In the genomic region with DNA sequence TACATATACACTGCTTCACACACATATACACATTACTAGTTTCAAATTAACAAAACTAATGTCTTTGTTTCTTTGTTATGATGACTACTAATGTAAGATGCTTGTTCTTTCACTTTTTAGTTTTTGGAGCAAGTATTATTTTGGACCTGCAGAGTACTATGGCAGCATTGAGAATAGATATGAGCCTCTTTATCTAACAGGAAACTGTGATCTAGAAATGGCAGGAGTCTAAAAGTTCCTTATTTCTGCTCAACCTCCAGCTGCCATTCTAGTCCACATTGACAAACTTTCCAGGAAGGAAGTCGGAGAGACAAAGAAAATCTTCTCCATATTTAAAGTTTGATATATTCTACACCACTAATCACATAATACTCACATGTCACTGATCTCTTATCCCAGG, we compare ENCODE assay signal across 33 mouse cellular contexts.
"Had no signal": no experiment of that assay in that cellular context is flagged by ENCODE, and none has a peak within 500 bp of the region (broad histone marks: within the 10 kb centered on the region; RNA-seq: fewer than 3 reads in every experiment).

No protein-coding gene starts in this region.

- H3K27ac ChIP-seq: heart, embryonic 13.5 days; heart, embryonic 15.5 days; hindbrain, embryonic 10.5 days; hindbrain, embryonic 12.5 days; hindbrain, embryonic 13.5 days; hindbrain, embryonic 14.5 days; hindbrain, embryonic 15.5 days; hindbrain, postnatal 0 days; intestine, embryonic 15.5 days; kidney, embryonic 15.5 days; kidney, postnatal 0 days; layer of hippocampus, adult 2 months; left cerebral cortex, adult 2 months had no signal

- DNase-seq: heart, postnatal 14 days; heart, postnatal 36 days; heart, postnatal 4 days; kidney, adult 11 months; kidney, adult 18-20 months; kidney, adult 2 months; kidney, adult 8-10 months; kidney, adult 9 months; kidney, postnatal 10 days; kidney, postnatal 14 days; kidney, postnatal 25 days; kidney, postnatal 36 days; kidney, postnatal 4 days; layer of hippocampus, adult 9-11 months; layer of hippocampus, postnatal 36 days had no signal

- H3K4me1 ChIP-seq: heart, embryonic 12.5 days; heart, embryonic 13.5 days; heart, embryonic 15.5 days; hindbrain, embryonic 10.5 days; hindbrain, embryonic 12.5 days; hindbrain, embryonic 13.5 days; hindbrain, embryonic 15.5 days; intestine, embryonic 15.5 days; kidney, embryonic 15.5 days had no signal

- H3K9me3 ChIP-seq: heart, embryonic 12.5 days; heart, embryonic 13.5 days; heart, embryonic 15.5 days; hindbrain, embryonic 10.5 days; hindbrain, embryonic 12.5 days; hindbrain, embryonic 13.5 days; hindbrain, embryonic 15.5 days; intestine, embryonic 15.5 days; kidney, embryonic 15.5 days had no signal

- H3K9ac ChIP-seq: heart, embryonic 12.5 days; heart, embryonic 13.5 days; heart, embryonic 15.5 days; hindbrain, embryonic 12.5 days; hindbrain, embryonic 13.5 days; hindbrain, embryonic 14.5 days; hindbrain, embryonic 15.5 days; intestine, embryonic 15.5 days; kidney, embryonic 15.5 days had no signal

- H3K36me3 ChIP-seq: heart, embryonic 12.5 days; heart, embryonic 13.5 days; heart, embryonic 15.5 days; hindbrain, embryonic 10.5 days; hindbrain, embryonic 12.5 days; hindbrain, embryonic 13.5 days; hindbrain, embryonic 15.5 days; intestine, embryonic 15.5 days; kidney, embryonic 15.5 days had no signal

- ATAC-seq: hindbrain, embryonic 16.5 days; hindbrain, postnatal 0 days; inflammation-experienced regulatory T-cells, adult 6 months; intestine, embryonic 15.5 days; intestine, embryonic 16.5 days; intestine, postnatal 0 days had no signal

- H3K4me3 ChIP-seq: heart, embryonic 12.5 days; heart, embryonic 13.5 days; heart, embryonic 15.5 days; hindbrain, embryonic 10.5 days; hindbrain, embryonic 12.5 days; hindbrain, embryonic 13.5 days; hindbrain, embryonic 15.5 days; intestine, embryonic 15.5 days; kidney, embryonic 15.5 days; layer of hippocampus, adult 2 months; left cerebral cortex, adult 2 months had no signal

- H3K27me3 ChIP-seq: heart, embryonic 12.5 days; heart, embryonic 13.5 days; heart, embryonic 15.5 days; hindbrain, embryonic 12.5 days; hindbrain, embryonic 13.5 days; hindbrain, embryonic 15.5 days; intestine, embryonic 15.5 days; kidney, embryonic 15.5 days had no signal
